Mouse (Mus musculus) lung, postnatal 36 days (tissue): Measurements from ENCODE around the gene Ctnnd2.

Source experiments
- DNase-seq: peaks from one replicate; pipeline ENCODE4 v3.0.0; 2022; ENCODE audit warnings: mixed read lengths

Gene Ctnnd2

DNA sequence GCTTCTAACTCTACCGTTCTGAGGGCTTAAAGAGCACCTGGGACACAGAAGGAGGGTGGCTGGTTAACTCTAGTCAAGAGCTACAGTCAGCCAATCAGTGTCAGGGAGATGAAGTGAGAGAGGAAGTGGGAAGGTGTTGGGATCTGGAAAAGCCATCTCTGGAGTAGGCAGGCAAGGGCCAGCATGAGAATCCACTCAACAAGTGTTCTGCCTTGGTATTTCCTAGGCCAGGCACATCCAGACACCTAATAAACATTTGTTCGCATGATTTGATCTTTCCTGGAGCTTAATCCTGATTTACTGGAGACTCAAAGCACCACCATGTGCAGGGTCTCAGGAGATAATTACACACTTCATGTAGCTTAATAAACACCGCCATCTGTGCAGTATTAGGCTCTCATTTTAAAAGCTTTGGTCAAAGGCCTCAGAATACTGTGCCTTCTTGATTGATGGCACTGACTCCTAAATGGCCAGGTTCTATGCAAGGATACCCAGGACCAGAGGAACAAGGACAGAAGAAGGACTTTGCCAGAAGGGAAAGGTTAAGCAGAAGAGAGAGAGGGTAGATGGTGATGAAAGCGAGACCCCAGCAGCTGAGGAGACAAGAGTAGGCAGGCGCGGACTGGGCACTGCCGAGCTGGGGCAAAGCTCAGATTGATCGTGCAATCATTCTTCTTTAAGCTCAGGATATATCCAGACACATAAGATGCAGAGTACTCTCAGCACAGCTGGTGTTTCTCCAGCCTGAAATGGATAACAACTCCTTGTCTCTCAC is 833.8 kb downstream of the Ctnnd2 start:
- no peak for DNase-seq

DNA sequence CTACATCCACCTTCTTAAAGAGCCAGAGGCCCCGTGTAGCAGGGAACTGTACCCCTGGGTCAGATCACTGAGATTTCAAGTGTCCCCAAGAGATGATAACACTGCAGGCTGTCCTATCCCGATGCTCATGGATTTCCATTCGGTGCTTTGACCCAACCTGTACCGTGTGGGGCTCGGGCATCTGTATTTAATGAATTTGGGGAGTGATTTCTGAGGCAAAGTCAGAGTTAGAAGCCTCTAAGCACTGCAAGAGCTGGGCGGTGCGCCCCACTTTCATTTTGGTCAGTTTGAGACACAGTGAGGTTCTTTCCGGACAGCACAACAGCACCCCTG is 834.4 kb downstream of the Ctnnd2 start:
- DNase-seq: no peak

DNA sequence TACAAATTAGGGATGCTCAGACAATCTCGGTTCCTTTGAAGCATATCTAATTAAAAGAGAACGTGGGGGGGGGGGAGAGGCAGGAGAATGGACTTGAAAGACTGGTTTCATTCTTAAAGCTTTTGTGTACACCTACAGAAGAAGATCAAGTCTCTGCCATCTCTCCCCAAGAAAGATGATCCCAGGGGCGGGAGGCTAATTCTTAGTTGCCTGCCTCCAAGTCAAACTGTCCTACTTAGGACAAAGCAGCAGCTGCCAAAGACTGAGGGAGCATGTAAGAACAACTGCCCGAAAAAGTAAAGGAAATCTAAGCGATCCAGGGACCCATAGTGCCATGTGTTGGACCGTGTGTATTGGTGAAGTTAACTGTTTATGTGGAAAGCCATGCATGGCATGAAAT is 836.2 kb downstream of the Ctnnd2 start:
- no peak for DNase-seq

DNA sequence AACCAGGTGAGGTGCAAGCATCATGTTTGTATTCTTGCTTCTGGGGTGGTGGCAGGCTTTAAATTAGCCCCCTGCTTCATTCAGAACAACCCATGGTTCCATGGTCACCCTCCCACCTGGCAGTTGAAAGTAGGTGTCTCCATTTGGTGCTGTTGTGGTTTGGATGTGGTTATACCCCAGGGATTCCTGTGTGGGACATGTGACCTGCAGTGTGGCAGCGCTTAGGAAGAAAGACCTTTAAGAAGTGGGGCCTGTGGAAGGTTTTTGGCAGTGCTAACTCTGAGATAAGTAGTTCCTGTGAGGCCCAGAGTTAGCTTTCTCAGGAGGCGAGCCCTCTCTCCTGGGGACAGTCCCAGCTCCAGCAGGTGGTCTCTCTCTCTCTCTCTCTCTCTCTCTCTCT is 848.4 kb downstream of the Ctnnd2 start:
- DNase-seq: no peak

DNA sequence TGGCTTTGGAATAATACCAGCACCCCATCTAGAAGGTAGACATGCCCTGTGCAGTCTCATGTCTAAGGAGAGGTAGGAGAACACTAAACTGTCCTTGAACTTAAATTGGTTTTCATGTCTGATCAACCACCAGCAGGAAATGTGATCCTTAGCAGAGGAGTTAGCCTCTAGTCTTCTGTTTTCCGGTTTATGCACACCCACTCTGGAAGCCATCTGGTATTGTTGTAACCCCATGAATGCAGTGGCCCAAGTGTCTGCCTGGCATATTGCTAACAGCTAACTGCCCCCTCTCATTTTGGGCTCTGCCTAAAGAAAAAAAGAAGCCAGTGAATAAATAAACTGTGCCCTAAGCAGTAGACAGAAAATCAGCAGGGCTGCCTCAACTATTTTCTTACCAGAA is 849.6 kb downstream of the Ctnnd2 start:
- no peak for DNase-seq

DNA sequence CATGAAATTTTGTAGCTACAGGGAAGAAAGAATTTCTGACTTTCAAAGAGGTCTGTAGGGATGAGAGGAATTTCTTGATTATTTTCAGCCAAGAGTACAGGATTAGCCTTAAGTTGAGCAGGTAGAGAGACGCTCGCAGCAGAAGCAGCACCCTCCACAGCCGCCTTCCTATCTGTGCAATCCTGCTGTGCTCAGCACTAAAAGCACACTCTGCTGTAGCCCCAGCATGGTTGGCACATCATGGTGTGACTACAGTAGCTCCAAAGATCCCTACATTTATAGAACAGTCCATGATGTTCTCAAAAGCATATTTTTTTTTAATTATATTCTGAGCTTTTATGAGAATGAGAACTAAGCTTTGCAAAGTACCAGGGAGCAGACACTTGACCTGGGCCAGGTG is 850.1 kb downstream of the Ctnnd2 start:
- no peak for DNase-seq

DNA sequence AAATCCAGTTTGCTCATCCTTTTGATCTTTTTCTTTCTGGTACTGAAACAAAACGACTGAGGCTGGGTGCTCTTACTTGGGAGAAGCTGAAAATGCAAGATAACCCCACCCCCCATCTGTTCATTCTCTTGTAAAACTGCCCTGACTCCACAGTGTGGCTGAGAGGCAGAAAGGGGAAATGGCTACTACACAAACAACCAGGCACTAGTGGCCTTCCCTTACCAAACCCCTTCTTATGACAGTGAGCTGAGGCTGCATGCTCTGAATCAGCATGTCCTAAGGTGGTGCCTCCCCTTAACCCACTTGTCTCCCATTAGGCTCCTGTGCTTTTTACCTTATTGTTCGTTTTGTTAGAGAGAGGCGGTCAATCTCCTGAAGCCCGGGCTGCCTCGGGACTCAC is 851.4 kb downstream of the Ctnnd2 start:
- DNase-seq: no peak

DNA sequence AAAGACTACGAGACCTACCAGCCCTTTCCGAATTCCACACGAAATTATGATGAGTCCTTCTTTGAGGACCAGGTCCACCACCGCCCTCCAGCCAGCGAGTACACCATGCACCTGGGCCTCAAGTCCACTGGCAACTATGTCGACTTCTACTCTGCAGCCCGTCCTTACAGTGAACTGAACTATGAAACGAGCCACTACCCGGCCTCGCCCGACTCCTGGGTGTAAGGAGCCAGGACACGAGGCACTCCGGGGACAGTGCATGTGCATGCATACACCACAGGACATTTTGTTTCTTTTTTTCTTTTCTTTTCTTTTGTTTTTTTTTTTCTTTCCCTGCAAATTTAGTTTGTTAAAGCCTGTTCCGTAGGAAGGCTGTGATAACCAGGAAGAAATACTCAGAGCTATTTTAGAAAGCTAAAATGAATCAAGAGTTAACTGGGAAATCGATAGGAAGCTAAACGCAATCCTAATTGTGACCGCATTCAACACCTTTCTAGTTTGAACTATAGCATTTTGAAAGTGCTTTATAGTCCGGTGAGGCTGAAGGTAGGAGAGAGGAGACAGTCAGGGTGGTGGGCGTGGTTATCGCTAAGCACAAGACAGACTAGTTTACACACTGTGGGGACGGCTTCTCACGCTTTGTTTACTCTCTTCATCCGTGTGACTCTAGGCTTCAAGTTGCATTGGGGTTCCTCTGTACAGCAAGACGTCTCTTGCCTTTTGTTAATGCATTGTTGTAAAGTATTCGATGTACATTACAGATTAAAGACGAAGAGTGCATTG is 855.2 kb downstream of the Ctnnd2 start:
- DNase-seq: no peak

DNA sequence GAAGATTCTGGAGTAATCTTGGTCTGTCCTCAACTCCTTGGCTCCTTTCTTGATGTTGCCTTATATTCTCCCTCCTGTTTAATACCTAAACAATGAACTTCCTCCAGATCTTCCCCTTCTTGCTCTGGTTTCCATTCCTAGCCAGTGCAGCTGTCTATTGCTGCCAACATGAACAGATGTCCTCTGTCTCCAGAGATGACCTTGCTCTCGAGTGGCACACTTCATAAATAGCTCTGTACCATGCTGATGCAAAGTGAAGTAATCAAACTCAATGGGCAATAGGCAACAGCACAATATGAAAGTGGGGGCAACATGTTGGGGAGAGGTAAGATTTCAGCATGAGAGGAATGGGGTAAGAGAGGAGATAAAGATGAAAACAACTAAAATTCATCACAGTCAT is 872.6 kb downstream of the Ctnnd2 start:
- no peak for DNase-seq

DNA sequence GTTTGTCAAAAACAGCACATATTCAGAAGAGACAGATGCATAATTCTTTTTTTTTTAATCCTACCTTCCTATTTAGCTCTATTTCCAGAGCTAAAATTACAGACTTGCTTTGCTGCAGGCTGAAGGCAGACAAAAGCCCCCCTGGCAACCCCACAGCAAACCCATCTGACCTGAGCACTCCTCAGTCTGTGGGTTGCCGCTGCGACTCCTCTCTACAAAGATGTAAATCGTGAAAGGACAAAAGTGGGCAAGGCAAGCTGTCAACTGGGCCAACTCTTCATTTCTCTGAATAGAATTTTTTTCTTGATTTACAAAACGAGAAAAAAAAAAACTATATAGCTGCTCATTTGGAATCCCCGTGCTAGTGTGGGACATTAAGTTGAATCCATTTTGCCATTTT is 879.1 kb downstream of the Ctnnd2 start:
- no peak for DNase-seq

DNA sequence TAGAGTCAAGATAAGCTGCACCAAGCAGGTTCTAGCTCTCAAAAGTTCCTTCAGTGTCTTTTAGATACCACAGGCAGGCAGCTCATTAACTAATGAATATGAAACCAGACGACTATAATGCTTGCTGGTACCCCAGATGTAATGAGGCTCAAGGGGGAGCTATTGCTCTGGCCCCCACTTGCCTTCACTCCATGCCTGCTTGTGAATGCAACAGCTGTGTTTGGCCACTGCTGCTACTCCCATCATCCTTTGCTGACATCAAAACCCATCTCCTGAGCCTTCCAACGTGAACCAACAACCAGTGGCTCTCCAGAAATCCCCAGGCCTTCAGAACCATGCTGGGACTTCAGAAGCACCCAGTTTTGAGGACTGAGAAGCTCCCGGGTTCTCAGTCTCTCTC is 883.8 kb downstream of the Ctnnd2 start:
- no peak for DNase-seq

DNA sequence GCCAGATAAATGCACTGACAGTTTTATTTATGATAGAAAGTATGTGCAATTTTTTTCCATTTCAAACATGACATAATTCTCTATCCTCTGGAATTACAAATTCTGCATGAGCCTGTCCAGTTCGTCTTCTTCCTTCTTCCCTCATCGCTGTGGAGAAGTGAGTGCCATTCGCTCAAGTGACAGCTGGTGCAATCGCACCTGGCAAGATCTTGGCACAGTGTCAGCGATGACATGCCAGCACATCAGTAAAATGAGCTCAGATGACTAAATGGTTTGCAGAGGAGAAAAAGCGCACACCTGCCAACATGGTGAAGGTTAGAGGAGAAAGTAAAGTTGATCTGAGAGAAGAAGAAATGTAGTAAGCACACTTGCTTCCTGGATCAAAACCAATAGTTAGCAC is 885.9 kb downstream of the Ctnnd2 start:
- DNase-seq: no peak

DNA sequence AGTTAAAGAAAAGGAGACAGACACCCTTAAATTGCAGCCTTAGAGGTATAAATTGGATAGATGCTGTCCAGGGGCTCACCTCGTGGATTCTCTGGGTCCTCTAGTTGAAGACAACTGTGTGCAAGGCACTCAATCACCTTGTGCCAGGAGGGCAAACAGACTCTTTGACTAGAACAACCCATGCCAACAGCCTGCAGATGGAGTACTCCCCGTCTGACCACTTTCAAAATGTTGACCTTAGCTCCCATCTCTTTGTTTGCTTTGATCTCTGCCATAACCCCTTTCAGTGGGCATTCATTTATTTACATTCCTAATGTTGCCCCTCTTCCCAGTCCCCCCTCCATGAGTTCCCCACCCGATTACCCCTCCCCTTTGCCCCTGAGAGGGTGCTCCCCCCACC is 891.3 kb downstream of the Ctnnd2 start:
- no peak for DNase-seq

DNA sequence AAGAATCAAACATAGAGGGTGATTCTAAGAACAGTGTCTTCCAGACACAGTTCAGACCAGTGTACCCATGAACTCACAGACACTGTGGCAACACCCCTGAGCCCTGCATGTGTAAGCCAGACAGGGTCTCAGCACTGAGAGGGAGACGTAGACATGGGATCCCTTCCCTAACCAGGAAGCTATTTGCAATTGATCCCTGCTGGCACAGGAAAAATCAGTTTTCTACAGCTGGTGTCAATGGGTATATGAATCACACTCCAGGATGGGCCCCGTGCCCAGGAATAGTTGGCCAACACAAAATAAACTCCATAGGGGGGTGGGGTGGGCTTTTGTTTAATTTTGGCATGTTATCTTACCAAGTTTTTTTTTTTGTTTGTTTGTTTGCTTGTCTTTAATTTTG is 895.7 kb downstream of the Ctnnd2 start:
- DNase-seq: no peak

DNA sequence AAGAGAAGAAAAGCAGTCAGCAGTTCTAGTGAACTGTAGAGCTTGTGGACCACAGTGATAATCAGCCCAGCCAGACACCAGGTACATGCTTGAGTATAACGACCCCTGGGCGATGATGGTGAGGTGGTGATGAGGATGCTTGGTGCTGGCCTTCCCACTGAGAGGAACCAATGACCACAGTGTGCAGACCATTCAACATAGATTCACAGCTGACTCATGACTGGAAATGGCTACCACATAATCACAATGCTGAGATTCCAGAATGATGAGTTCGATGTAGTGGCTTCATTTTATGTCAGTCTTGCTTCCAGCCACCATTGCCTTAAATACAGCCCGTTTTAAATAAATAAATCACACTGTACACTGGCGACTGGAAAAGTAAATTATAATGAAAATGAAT is 897.9 kb downstream of the Ctnnd2 start:
- DNase-seq: no peak
